ENCODE assay signal across 8 mouse cellular contexts in genomic region chr19:10881426-10882154, GRCm38 (mm10). TPM values are rescaled to one million over a fixed set of nuclear protein-coding genes. Genes with fewer than 3 reads are reported as not detected.
DNase-seq lines count a peak whose midpoint lies in the region; ATAC-seq lines count a peak whose summit lies in the region.

Tmem109 (minus strand) TSS chr19:10882001.

- H3K4me3 ChIP-seq in intestine, embryonic 14.5 days (ENCODE audit: low read depth, low read length) = peak within 1 kb of the TSS; percentile 60

- H3K4me1 ChIP-seq in intestine, embryonic 14.5 days (replicated peaks; ENCODE audit: control insufficient read depth, insufficient read depth, low read length) = peaks cover 15% of the 10 kb centered on the region

- H3K27me3 ChIP-seq in intestine, embryonic 14.5 days (replicated peaks; ENCODE audit: control insufficient read depth, insufficient read depth, low read length) = no peaks in the 10 kb centered on the region

- peak; percentile 90 for ATAC-seq in intestine, embryonic 14.5 days (replicated peaks; ENCODE audit: low FRiP score, low TSS enrichment, low read depth)

- under 1% methylated on average over 49 of the region's 49 CpGs for WGBS in intestine, embryonic 14.5 days

- peak within 1 kb of the TSS; percentile 93 for H3K27ac ChIP-seq in intestine, embryonic 14.5 days (ENCODE audit: low read depth)

- peak within 1 kb of the TSS; percentile 73 for H3K4me2 ChIP-seq in intestine, embryonic 14.5 days (ENCODE audit: low read length)

- peak within 1 kb of the TSS; percentile 67 for H3K9ac ChIP-seq in intestine, embryonic 14.5 days (ENCODE audit: low read length)

- peak; percentile 94 to 98 for DNase-seq in adrenal gland, adult (ENCODE audit: inconsistent age in 2 of 2, low spot score in 1 of 2)
- DNase-seq in embryo, embryonic 10.5 days (ENCODE audit: low spot score) = peak; percentile 98
- DNase-seq in gastrocnemius, postnatal 25 days = peak; percentile 91
- peak; percentile 94 for DNase-seq in intestine, embryonic 14.5 days (ENCODE audit: low spot score)
- peak; percentile 93 to 95 for DNase-seq in left cerebral cortex, postnatal 14 days (ENCODE audit: low spot score in 2 of 2)
- peak; percentile 97 for DNase-seq in mesoderm, embryonic 11.5 days (ENCODE audit: low read depth, low spot score)
- peak; percentile 90 for DNase-seq in right cerebral cortex, postnatal 36 days (ENCODE audit: low spot score in 2 of 2)
- peak; percentile 96 for DNase-seq in yolk sac, embryonic 10.5 days (ENCODE audit: low spot score)

- intact Hi-C loops in left cerebral cortex, postnatal 14 days (cut with DNase I) = loop anchor here (1.0 kb wide), 1 partner anchor 11 kb away; no protein-coding TSS in a partner anchor

- peaks cover 10% of the 10 kb centered on the region; the same call in 1 of the 2 replicates for H3K9me3 ChIP-seq in intestine, embryonic 14.5 days (ENCODE audit: control insufficient read depth, low read length)

- H3K36me3 ChIP-seq in intestine, embryonic 14.5 days (ENCODE audit: control insufficient read depth, insufficient read depth, low read length) = peaks cover 7% of the 10 kb centered on the region; the same call in 1 of the 2 replicates

RNA-seq across cellular contexts. Expression of gene Tmem109, which starts in this region (rescaled TPM):
- 100 to 1,000 TPM; 190 to 210 TPM for total RNA-seq in gastrocnemius, postnatal 25 days (2021)
- 91.1 and 91.7 TPM in 2 replicates for polyA plus RNA-seq in intestine, embryonic 14.5 days (2014; fragmentation: Nextera tagmentation; extraction: Ambion mirVana)
- total RNA-seq in left cerebral cortex, postnatal 14 days (2021) = 10 to 100 TPM; 41.0 to 48.8 TPM

Comparison
In these comparisons a context has a peak if more than half of its experiments do, and no peak if none do; other contexts are left out.
1. Peak in every context shown above with its lines: DNase-seq, ATAC-seq, H3K4me3 ChIP-seq and H3K27ac ChIP-seq.